Mouse (Mus musculus) cerebellum, adult 9-11 months (tissue): ENCODE measurements around the gene Ceacam20.
"Not testable (repeated sequence)": the region's sequence is repeated elsewhere in the genome, so short reads cannot be mapped to it uniquely, and the experiment has no call there.

ENCODE experiments used
- DNase-seq: peaks from one replicate; pipeline ENCODE4 v3.0.0; 2022

The Ceacam20 gene

GRCm38 (mm10) chr7:19949996-19950395 is 15.2 kb upstream of the Ceacam20 start:
- DNase-seq: no peak

- DNase-seq: no peak
Measured at GRCm38 (mm10) chr7:19950589-19950988, 14.6 kb upstream of the Ceacam20 start, which contains the start of gene Igsf23. Igsf23 (minus strand) TSS chr7:19950756.

- no peak for DNase-seq
Measured at GRCm38 (mm10) chr7:19952320-19952986, 12.8 kb upstream of the Ceacam20 start.

- no peak for DNase-seq
Measured at GRCm38 (mm10) chr7:19953054-19953453, 12.2 kb upstream of the Ceacam20 start.

GRCm38 (mm10) chr7:19955861-19956260 is 9.4 kb upstream of the Ceacam20 start:
- DNase-seq: no peak

- DNase-seq: peak; percentile 54
Measured at GRCm38 (mm10) chr7:19956341-19956781, 8.9 kb upstream of the Ceacam20 start.

GRCm38 (mm10) chr7:19962423-19962822 is 2.8 kb upstream of the Ceacam20 start:
- no peak for DNase-seq

GRCm38 (mm10) chr7:19969106-19969505 is 3.9 kb downstream of the Ceacam20 start:
- no peak for DNase-seq

GRCm38 (mm10) chr7:19969541-19970090 is 4.4 kb downstream of the Ceacam20 start:
- no peak for DNase-seq

- DNase-seq: no peak
Measured at GRCm38 (mm10) chr7:19970196-19970595, 5.0 kb downstream of the Ceacam20 start.

GRCm38 (mm10) chr7:19971516-19971915 is 6.3 kb downstream of the Ceacam20 start:
- no peak for DNase-seq

- DNase-seq: not testable (repeated sequence)
Measured at GRCm38 (mm10) chr7:19991165-19991564, 26.0 kb downstream of the Ceacam20 start, which contains the start of gene Nlrp9b. Nlrp9b (plus strand) TSS chr7:19991465.

- DNase-seq: not testable (repeated sequence)
Measured at GRCm38 (mm10) chr7:19996721-19997120, 31.5 kb downstream of the Ceacam20 start.

- DNase-seq: no peak
Measured at GRCm38 (mm10) chr7:20009987-20010386, 44.8 kb downstream of the Ceacam20 start.
